8 mouse cellular contexts compared by ENCODE assay signal in genomic region chr6:94282301-94283241, GRCm38 (mm10). TPM values are rescaled to one million over a fixed set of nuclear protein-coding genes. Genes with fewer than 3 reads are reported as not detected.
A peak's percentile ranks its signal among the peaks of the same experiment; 100 is the strongest.
DNase-seq lines count a peak whose midpoint lies in the region; ATAC-seq lines count a peak whose summit lies in the region.

No protein-coding gene starts in this region.

- peak overlapping the region; percentile 88 for H3K9ac ChIP-seq in kidney, embryonic 14.5 days (ENCODE audit: low read depth, low read length)
- H3K9ac ChIP-seq in stomach, embryonic 16.5 days (ENCODE audit: low read length), result peak overlapping the region; percentile 92

- no peaks in the 10 kb centered on the region for H3K9me3 ChIP-seq in heart, embryonic 10.5 days
- H3K9me3 ChIP-seq in kidney, embryonic 14.5 days (ENCODE audit: control insufficient read depth, low read length), result no peaks in the 10 kb centered on the region
- no peaks in the 10 kb centered on the region for H3K9me3 ChIP-seq in stomach, embryonic 16.5 days (replicated peaks; ENCODE audit: control insufficient read depth, low read length)

- under 1% methylated on average over 55 of the region's 55 CpGs for WGBS in heart, embryonic 10.5 days
- under 1% methylated on average over 55 of the region's 55 CpGs for WGBS in kidney, embryonic 14.5 days
- under 1% methylated on average over 50 of the region's 55 CpGs for WGBS in stomach, embryonic 16.5 days

- no peaks in the 10 kb centered on the region for H3K27me3 ChIP-seq in heart, embryonic 10.5 days (ENCODE audit: insufficient read depth, poor library complexity, severe bottlenecking)
- H3K27me3 ChIP-seq in kidney, embryonic 14.5 days (ENCODE audit: control insufficient read depth, insufficient read depth, low read length), result no peaks in the 10 kb centered on the region
- H3K27me3 ChIP-seq in stomach, embryonic 16.5 days (ENCODE audit: control insufficient read depth, insufficient read depth, low read length), result no peaks in the 10 kb centered on the region

- peak overlapping the region; percentile 95 for H3K27ac ChIP-seq in heart, embryonic 10.5 days
- H3K27ac ChIP-seq in kidney, embryonic 14.5 days (ENCODE audit: low read depth, low read length), result peak overlapping the region; percentile 99
- peak overlapping the region; percentile 98 for H3K27ac ChIP-seq in stomach, embryonic 16.5 days (ENCODE audit: low read length)

- peaks cover 42% of the 10 kb centered on the region for H3K4me1 ChIP-seq in heart, embryonic 10.5 days
- peaks cover 16% of the 10 kb centered on the region for H3K4me1 ChIP-seq in kidney, embryonic 14.5 days (ENCODE audit: control insufficient read depth, insufficient read depth, low read length)
- peaks cover 16% of the 10 kb centered on the region; the same call in 1 of the 2 replicates for H3K4me1 ChIP-seq in stomach, embryonic 16.5 days (ENCODE audit: control insufficient read depth, insufficient read depth, low read length)

- ATAC-seq in kidney, embryonic 14.5 days (ENCODE audit: low FRiP score, low TSS enrichment), result peak; percentile 7; the same call in 1 of the 2 replicates
- no peak for ATAC-seq in stomach, embryonic 16.5 days (ENCODE audit: insufficient read depth, low FRiP score)
- ATAC-seq in erythroid progenitor cell, adult 5-6 weeks (replicated peaks; ENCODE audit: low FRiP score, poor library complexity, severe bottlenecking), result no peak

- peak overlapping the region; percentile 92 for H3K4me2 ChIP-seq in kidney, embryonic 14.5 days (replicated peaks; ENCODE audit: low read depth, low read length)
- H3K4me2 ChIP-seq in stomach, embryonic 16.5 days (ENCODE audit: low read depth, low read length), result peak overlapping the region; percentile 77

- peak; percentile 65 for DNase-seq in 3134 (ENCODE audit: extremely low read depth, insufficient read length, low spot score)
- peak; percentile 66 for DNase-seq in MN1 (ENCODE audit: low spot score)
- peak; percentile 33 to 35 for DNase-seq in cerebellum, postnatal 36 days
- DNase-seq in heart, embryonic 10.5 days (ENCODE audit: low spot score), result peak; percentile 87
- peak; percentile 51 for DNase-seq in lung, postnatal 10 days

- H3K36me3 ChIP-seq in heart, embryonic 10.5 days, result no peaks in the 10 kb centered on the region
- no peaks in the 10 kb centered on the region for H3K36me3 ChIP-seq in kidney, embryonic 14.5 days (ENCODE audit: control insufficient read depth, insufficient read depth, low read length)
- no peaks in the 10 kb centered on the region for H3K36me3 ChIP-seq in stomach, embryonic 16.5 days (ENCODE audit: control insufficient read depth, insufficient read depth, low read length)

- H3K4me3 ChIP-seq in heart, embryonic 10.5 days, result peak overlapping the region; percentile 94
- peak overlapping the region; percentile 88 for H3K4me3 ChIP-seq in kidney, embryonic 14.5 days (ENCODE audit: low read length)
- H3K4me3 ChIP-seq in stomach, embryonic 16.5 days (replicated peaks; ENCODE audit: low read length), result peak overlapping the region; percentile 70

RNA-seq across cellular contexts. Expression of gene Magi1, which starts 1.1 kb away (rescaled TPM):
- 10.0 and 10.5 TPM in 2 replicates for polyA plus RNA-seq in heart, embryonic 10.5 days (2016; fragmentation: Nextera tagmentation; extraction: Ambion mirVana)
- polyA plus RNA-seq in kidney, embryonic 14.5 days (2014; fragmentation: Nextera tagmentation; extraction: Ambion mirVana), result 10.6 and 10.9 TPM in 2 replicates
- 8.7 and 8.9 TPM in 2 replicates for polyA plus RNA-seq in stomach, embryonic 16.5 days (2015; fragmentation: Nextera tagmentation; extraction: Ambion mirVana)
- not detected in 2 replicates for total RNA-seq in erythroid progenitor cell, adult 5-6 weeks (2015; ENCODE audit: low replicate concordance)
- not detected in 2 replicates for total RNA-seq in erythroid progenitor cell, adult 5-6 weeks (2017; ENCODE audit: low replicate concordance)

Comparison
In these comparisons a context has a peak if more than half of its experiments do, and no peak if none do; other contexts are left out.
1. DNase-seq: peak in every context shown above with its lines; median percentile 87 in heart, embryonic 10.5 days; 66 in MN1; 65 in 3134; 51 in lung, postnatal 10 days; 34 in cerebellum, postnatal 36 days.